Mouse (Mus musculus): ENCODE measurements at regions not wholly inside any gene's neighbourhood (a gene's known extent, or its start where the extent isn't known, plus 50 kb on each side); places are given as distances from the start of the nearest gene placed in this dataset.

DNA sequence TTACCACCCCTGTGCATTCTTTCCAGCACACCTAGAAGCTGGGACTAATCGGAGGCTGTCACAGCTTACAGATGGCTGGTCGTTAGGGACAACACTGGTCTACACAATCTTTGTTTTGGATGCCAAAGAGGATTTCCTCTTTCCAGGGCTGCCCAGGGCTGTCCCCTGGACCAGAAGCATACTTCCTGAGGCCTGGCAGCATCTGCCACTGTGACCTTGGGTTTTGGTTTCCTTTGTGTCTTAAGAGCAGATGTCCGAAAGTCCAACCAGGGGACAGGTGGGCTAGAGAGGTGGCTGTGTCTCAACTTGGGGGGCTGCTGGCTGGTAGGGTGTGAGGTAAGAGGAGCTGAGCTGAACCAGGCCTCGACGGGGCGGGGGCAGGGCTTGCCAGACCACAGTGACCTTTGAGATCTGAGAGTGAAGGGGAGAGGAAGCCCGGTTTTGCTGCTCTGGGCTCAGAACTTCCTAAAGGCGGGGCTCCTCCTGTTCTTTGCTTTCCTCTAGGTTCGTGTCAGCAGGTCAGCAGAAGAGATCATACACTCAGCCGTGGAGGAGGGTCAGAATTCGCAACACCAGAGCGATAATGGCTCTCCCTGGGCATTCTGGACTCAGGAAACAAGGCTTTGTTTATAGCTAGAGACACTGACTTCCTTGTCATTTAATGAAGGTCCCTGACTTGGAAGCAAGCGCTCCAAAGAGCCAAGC is 64.2 kb upstream of the Elk3 start:
- TF ChIP-seq MYOG (IDR thresholded peaks at IDR 0.05; ENCODE audit: control insufficient read depth, extremely low read depth, insufficient read length) (no peak), FOSL1 (IDR thresholded peaks at IDR 0.05; ENCODE audit: insufficient read depth, low read length, poor library complexity, severe bottlenecking) (no peak), CTCF (IDR thresholded peaks at IDR 0.05; ENCODE audit: control insufficient read depth, insufficient read depth, insufficient read length) (no peak), MYOD1 (IDR thresholded peaks at IDR 0.05; ENCODE audit: control insufficient read depth, insufficient read length, low read depth) (no peak), USF1 (IDR thresholded peaks at IDR 0.05; ENCODE audit: low read depth) (no peak), CEBPB (IDR thresholded peaks at IDR 0.05; ENCODE audit: low read depth) (no peak)

Measured in C2C12 (cell line).